Mouse (Mus musculus): ENCODE measurements around the gene Kyat1. TPM values are rescaled to one million over a fixed set of nuclear protein-coding genes. Genes with fewer than 3 reads are reported as not detected.

Gene Kyat1
- polyA plus RNA-seq (2016; fragmentation: Nextera tagmentation; extraction: Ambion mirVana): 8.3 and 10.6 TPM in 2 replicates

DNA sequence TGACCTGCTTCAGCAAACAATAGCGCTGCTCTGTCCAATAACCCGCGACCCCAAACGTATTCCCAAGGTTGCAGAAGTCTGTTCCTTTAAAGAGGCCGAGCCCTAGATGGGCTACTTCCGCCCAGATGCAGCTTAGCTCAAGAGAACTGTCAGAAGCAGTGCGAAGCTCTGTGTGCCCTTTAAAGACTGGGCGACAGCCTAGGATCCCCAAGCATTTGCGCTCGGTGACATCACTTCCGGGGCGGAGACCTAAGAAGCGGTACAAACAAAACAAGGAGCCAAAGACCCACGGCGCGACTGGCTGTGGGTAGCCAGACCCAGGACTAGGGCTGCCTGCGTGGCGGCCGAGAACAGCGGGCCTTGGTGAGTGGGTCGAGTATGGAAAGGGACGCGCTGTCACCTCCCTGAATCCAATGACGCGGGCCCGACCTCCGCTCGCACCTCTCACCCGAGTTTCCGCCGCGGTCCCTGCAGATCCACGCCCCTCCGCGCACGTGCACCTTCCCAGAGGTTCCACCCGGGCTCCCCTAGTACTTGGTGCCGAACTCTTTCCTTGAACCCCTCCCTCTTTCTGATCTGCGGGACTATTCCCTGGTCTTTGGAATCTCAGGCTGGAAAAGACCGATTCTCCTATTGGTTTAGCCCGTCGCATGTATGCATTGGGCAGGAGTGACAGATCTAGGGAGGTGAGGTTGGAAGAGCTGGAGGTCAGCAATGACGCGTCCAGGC, at the start of gene Kyat1:
Gene Kyat1, minus strand, starts transcription at position 219 of the 729 bp plus-strand sequence.
- DNase-seq (ENCODE audit: low spot score): peak; percentile 95
- Histone ChIP-seq H3K9me3 (replicated peaks) (no peaks in the 10 kb centered on the region), H3K4me3 (peak within 1 kb of the TSS; percentile 82), H3K27me3 (ENCODE audit: low read depth, poor library complexity, severe bottlenecking) (no peaks in the 10 kb centered on the region), H3K27ac (replicated peaks) (peak within 1 kb of the TSS; percentile 78), H3K36me3 (no peaks in the 10 kb centered on the region), H3K4me1 (peaks cover 19% of the 10 kb centered on the region)
- WGBS: under 1% methylated on average over 44 of the region's 44 CpGs

DNA sequence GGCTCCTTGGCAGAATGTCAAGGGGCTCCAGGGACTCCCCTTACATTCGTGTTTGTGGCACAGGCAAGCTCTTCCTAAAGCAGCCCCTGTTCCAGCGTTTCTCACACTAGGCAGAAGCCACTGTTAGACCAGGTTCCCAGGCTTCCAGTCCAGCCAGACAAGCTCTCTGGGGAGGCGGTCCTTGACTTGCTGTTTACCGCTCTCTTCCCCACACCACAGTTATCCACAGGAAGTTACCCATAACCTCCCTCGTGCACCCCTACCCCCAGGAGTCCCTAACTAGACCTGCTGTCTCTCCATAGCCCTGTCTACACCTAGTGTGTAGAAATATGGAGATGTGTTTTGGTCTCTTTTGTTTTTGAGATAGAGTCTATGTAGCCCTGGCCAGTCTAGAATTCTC, 48.2 kb upstream of the Kyat1 start:
- WGBS: 85% methylated on average over 5 of the region's 5 CpGs
- Histone ChIP-seq H3K27me3 (ENCODE audit: low read depth, poor library complexity, severe bottlenecking) (no peaks in the 10 kb centered on the region), H3K9me3 (replicated peaks) (no peaks in the 10 kb centered on the region), H3K4me3 (no peak overlapping the region), H3K27ac (replicated peaks) (no peak overlapping the region), H3K36me3 (peaks cover 100% of the 10 kb centered on the region), H3K4me1 (peaks cover 5% of the 10 kb centered on the region)
- no peak for DNase-seq (ENCODE audit: low spot score)

DNA sequence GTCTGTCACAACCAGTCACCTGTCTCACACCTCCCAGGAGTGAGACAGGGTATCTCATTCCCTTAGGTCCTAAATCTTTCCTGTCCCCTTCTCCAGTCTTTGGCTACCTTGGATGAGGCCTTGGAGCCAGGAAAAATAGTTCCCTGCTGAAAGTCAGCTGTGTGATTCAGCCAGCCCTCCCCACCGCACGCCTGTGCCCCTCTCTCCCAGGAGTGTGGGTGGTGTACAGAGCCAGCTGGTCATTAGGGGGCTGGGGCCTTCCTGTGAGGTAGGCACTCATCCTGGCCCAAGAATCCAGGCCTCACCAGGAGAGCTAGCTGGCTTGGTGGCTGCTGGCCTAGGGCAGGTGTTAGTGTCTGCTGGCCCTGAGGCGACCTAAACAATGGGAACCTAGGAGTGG, 46.9 kb upstream of the Kyat1 start:
- WGBS: 91% methylated on average over 3 of the region's 3 CpGs
- Histone ChIP-seq H3K36me3 (peaks cover 100% of the 10 kb centered on the region), H3K4me1 (peaks cover 5% of the 10 kb centered on the region), H3K27ac (replicated peaks) (no peak overlapping the region), H3K27me3 (ENCODE audit: low read depth, poor library complexity, severe bottlenecking) (no peaks in the 10 kb centered on the region), H3K4me3 (no peak overlapping the region), H3K9me3 (replicated peaks) (no peaks in the 10 kb centered on the region)
- DNase-seq (ENCODE audit: low spot score): no peak

DNA sequence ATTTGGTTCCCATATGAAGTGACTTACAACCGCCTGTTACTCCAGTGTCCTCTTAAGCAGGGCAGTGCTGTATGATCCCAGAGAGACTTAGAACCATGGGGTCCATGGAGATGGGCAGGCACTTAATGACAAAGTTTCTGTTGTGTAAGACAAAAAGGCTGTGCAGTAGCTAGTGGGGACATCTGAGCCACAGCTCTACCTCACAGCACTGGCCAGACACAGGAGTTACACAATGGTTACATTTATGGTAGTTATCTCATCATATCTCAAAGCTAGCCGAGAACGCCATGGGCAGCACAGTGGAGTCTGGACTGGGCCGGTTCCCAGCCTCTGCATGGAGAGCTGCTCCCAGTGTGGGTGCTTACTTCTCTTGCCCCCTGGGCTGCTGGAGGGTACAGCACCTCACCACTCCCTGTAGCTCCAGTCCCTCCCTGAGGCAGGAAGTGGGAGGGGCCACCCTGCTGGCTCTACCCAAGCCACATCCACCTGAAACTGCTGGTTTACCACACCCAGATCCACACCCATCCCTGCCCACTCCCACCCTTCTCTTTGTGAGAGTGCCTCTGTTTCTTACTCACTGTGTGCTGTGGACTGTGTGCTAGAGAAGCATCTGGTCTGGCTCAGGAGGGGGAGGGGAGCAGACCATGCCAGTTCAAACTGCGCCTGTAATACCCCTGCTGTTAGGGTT, 45.9 kb upstream of the Kyat1 start:
- H3K9me3 ChIP-seq (replicated peaks): no peaks in the 10 kb centered on the region
- no peak overlapping the region for H3K27ac ChIP-seq (replicated peaks)
- WGBS: 88% methylated on average over 5 of the region's 5 CpGs
- H3K27me3 ChIP-seq (ENCODE audit: low read depth, poor library complexity, severe bottlenecking): no peaks in the 10 kb centered on the region
- H3K36me3 ChIP-seq: peaks cover 99% of the 10 kb centered on the region
- no peak overlapping the region for H3K4me3 ChIP-seq
- DNase-seq (ENCODE audit: low spot score): no peak
- peaks cover 5% of the 10 kb centered on the region for H3K4me1 ChIP-seq

DNA sequence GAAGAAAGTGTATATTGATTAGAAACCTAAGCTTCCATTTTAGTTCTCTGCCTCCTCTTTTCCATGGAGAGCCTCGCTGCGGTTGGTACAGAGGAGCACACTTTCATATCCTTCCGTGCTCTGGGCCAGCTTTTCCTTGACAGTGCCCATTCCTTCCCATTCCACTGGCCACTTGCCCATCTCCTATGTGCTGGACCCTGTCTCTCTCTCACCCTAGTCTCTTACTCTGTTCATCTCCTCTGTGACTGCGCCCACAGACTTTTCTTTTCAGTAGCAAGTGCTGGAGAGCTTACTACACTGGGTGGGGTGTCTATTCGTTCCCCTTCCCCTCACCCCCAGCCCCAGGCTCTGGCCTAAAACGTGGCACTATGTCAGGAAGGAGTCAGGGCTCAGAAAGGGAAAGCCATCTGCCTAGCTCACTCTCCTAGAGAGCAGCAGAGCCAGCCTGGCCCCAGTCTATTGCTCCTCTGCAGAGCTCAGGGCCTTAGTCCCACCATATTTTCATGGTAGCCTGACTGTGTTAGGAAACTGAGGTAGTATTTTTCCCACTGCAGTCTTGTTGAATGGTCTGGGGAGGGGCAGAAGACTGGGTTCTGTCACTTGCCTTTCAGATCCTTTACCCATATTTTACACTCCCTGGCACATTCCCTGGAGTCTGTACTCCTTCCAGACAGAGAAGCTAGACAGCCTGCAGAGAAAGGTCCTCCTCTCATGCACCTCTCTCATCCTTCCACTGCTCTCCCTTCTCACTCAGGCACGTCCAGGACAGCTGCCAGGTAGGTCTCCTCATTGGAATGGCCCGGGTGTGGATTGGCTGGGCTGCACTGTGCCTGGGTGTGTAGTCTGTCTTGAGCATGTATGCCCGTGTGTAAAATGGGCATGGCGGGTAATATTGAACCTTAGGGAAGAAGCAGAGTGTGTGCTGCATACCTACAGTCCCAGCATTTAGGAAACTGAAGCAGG, 44.8 kb upstream of the Kyat1 start:
- DNase-seq (ENCODE audit: low spot score): no peak
- Histone ChIP-seq H3K27me3 (ENCODE audit: low read depth, poor library complexity, severe bottlenecking) (no peaks in the 10 kb centered on the region), H3K4me1 (peaks cover 5% of the 10 kb centered on the region), H3K36me3 (peaks cover 99% of the 10 kb centered on the region), H3K27ac (replicated peaks) (no peak overlapping the region), H3K9me3 (replicated peaks) (no peaks in the 10 kb centered on the region), H3K4me3 (no peak overlapping the region)
- 86% methylated on average over 10 of the region's 10 CpGs for WGBS

DNA sequence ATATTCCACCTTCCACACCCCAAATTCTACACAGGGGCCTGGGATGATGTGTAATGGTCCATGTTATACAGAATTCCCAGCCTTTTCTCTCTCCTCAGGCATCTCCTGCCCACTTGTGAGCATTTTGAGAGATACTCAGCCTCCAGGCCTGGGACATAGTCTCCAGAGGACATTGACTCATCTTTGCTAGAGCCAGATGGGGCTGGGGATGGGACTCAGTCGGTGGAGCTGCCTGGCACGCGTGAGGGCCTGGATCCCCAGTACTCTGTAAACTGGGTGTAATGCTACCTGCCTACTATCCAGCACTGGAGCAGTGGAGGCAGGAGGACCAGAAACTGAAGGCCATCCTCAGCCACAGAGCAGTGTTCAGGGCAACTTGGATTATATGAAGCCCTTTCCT, 43.5 kb upstream of the Kyat1 start:
- no peak for DNase-seq (ENCODE audit: low spot score)
- no peak overlapping the region for H3K27ac ChIP-seq (replicated peaks)
- H3K9me3 ChIP-seq (replicated peaks): no peaks in the 10 kb centered on the region
- 96% methylated on average over 3 of the region's 3 CpGs for WGBS
- H3K4me1 ChIP-seq: peaks cover 5% of the 10 kb centered on the region
- no peak overlapping the region for H3K4me3 ChIP-seq
- H3K27me3 ChIP-seq (ENCODE audit: low read depth, poor library complexity, severe bottlenecking): no peaks in the 10 kb centered on the region
- peaks cover 99% of the 10 kb centered on the region for H3K36me3 ChIP-seq

DNA sequence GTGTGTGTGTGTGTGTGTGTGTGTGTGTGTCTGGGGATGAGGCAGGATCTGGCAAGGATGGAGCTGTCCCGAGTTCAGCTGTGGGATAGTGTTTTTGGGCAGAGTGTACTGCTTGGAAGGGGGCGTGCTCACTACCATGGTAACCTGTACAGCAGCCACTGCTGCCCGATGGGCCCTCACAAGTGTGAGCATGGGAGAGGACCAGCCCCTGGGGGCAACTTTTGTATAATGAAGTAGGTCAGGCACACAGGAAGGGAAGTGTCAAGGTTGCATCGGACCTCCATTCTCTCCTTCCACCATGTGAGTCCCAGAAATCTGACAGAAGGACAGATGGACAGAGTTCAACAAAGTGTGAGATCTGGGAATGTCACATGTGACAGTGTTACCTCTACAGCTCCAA, 42.0 kb upstream of the Kyat1 start:
- Histone ChIP-seq H3K9me3 (replicated peaks) (no peaks in the 10 kb centered on the region), H3K36me3 (peaks cover 99% of the 10 kb centered on the region), H3K4me1 (peaks cover 5% of the 10 kb centered on the region), H3K27me3 (ENCODE audit: low read depth, poor library complexity, severe bottlenecking) (no peaks in the 10 kb centered on the region), H3K4me3 (no peak overlapping the region), H3K27ac (replicated peaks) (no peak overlapping the region)
- no peak for DNase-seq (ENCODE audit: low spot score)
- WGBS: 76% methylated on average over 4 of the region's 4 CpGs

DNA sequence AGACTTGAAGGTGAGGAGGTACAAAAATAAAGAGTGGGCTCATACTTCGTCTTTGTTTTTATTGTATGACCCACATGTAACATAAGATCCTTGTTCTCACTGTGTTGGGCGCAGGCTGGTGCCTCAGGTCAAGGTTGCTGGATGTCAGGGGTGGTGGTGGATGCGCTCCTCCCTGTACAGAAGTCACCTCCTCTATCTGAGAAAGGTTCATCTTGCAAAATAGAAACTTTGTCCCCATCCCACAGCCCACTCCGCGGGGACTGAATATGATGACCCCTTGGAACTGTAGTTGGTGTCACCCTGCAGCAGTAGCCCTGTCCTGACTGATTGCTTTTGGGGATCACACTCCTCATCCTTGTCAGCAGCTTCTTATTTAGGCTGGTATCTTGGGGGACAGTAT, 41.4 kb upstream of the Kyat1 start:
- peaks cover 5% of the 10 kb centered on the region for H3K4me1 ChIP-seq
- H3K27ac ChIP-seq (replicated peaks): no peak overlapping the region
- H3K36me3 ChIP-seq: peaks cover 99% of the 10 kb centered on the region
- no peaks in the 10 kb centered on the region for H3K9me3 ChIP-seq (replicated peaks)
- no peak overlapping the region for H3K4me3 ChIP-seq
- DNase-seq (ENCODE audit: low spot score): no peak
- no peaks in the 10 kb centered on the region for H3K27me3 ChIP-seq (ENCODE audit: low read depth, poor library complexity, severe bottlenecking)
- 92% methylated on average over 5 of the region's 5 CpGs for WGBS

DNA sequence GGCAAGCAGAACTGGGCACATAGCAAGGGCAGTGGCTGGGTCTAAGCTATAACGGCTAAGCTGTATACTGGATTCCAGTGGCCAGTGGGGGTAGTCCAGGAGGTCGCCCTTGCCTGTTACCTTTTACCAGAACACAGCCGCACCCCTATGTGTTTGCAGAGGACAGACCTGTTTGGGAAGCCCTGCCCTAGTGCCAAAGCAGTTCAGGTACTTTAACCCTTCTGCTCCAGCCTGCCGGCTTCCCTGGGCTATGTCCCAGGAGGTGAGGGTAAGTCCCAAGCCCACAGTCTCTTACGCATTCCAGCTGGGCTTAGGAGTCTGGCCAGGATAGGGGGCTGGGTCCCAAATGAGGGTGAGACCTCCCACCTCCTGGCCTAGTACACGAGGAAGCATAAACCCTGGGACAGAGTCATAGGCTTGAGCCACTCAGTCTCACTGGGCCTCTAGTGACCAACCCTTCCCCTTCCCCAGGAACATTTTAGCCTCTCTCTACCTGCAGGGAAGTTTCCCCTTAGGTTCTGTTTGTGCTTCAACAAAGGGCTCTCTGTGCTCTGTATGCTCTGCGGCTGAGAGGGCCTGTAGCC, 39.0 kb upstream of the Kyat1 start:
- DNase-seq (ENCODE audit: low spot score): no peak
- WGBS: 81% methylated on average over 7 of the region's 7 CpGs
- Histone ChIP-seq H3K27ac (replicated peaks) (no peak overlapping the region), H3K4me1 (peaks cover 4% of the 10 kb centered on the region), H3K36me3 (peaks cover 99% of the 10 kb centered on the region), H3K27me3 (ENCODE audit: low read depth, poor library complexity, severe bottlenecking) (no peaks in the 10 kb centered on the region), H3K9me3 (replicated peaks) (no peaks in the 10 kb centered on the region), H3K4me3 (no peak overlapping the region)

DNA sequence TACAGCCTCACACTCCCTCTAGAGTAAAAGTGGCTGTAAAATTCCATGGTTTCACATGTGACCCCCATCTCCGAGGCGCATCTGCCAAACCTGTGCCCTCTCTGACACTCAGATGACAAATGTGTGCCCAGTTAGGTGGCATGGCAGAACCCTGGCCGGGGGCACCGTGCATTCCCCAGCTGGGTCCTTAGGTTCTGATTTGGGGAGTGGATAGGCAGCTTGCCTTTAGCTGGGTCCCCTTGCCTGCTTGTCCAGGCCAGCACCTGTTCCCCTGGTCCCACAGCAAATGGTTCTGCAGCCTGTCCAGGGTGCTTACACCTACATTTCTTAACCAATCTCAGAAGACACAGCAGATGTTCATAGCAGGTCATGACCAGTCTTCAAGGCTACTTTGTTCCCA, 37.7 kb upstream of the Kyat1 start:
- WGBS: 94% methylated on average over 4 of the region's 4 CpGs
- Histone ChIP-seq H3K27me3 (ENCODE audit: low read depth, poor library complexity, severe bottlenecking) (no peaks in the 10 kb centered on the region), H3K36me3 (peaks cover 89% of the 10 kb centered on the region)

DNA sequence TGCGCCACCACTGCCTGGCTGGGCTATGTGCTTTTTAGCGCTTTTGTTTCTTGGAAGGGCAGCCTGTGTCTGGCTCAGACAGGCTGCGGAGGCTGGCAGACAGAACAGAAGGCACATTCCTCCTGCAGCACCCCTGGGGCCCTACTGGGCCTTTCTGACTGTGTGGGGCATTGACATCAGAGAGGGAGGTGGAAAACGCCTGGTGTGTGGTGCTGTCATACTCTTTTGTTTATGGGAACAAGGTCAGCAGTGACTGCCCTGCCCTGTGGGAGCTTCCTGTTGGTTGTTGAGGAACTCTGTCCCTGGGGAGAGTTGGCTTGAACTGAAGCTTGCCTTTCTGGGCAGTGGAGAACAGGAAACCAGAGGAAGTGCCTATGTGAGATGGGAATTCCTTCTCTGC, 36.9 kb upstream of the Kyat1 start:
- Histone ChIP-seq H3K4me3 (no peak overlapping the region), H3K27ac (replicated peaks) (no peak overlapping the region; the same call in 1 of the 2 replicates), H3K27me3 (ENCODE audit: low read depth, poor library complexity, severe bottlenecking) (no peaks in the 10 kb centered on the region), H3K4me1 (peaks cover 22% of the 10 kb centered on the region), H3K36me3 (peaks cover 80% of the 10 kb centered on the region), H3K9me3 (replicated peaks) (no peaks in the 10 kb centered on the region)
- peak; percentile 36 for DNase-seq (ENCODE audit: low spot score)
- WGBS: 58% methylated on average over 4 of the region's 4 CpGs

More for the DNA sequence above, 37.7 kb upstream of the Kyat1 start:
- Histone ChIP-seq H3K27ac (replicated peaks) (no peak overlapping the region), H3K9me3 (replicated peaks) (no peaks in the 10 kb centered on the region), H3K4me1 (peaks cover 17% of the 10 kb centered on the region), H3K4me3 (no peak overlapping the region)
- DNase-seq (ENCODE audit: low spot score): no peak

DNA sequence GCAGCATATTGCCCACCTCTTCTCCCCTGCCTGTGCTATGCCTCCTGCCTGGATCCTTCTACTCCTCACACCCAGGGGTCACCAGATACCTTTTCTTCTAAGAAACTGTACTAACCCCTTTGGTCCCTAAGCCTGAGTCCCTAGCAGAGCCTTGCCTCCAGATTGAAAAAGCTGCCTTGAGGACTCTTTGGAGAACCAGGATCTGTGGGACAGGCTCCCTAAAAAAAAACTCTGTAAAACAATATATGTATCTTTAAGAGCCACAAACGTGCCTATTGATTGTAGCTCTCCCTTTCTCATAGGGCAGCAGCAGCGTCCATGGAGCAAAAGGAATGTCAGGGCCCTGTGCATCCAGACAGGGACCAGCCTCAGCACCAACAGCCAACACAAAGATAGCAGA, 34.6 kb upstream of the Kyat1 start, which contains the start of gene Gm28035:
Gene Gm28035, plus strand, starts transcription at position 301 of the 400 bp plus-strand sequence.
- Histone ChIP-seq H3K9me3 (replicated peaks) (no peaks in the 10 kb centered on the region), H3K4me1 (peaks cover 31% of the 10 kb centered on the region), H3K27me3 (ENCODE audit: low read depth, poor library complexity, severe bottlenecking) (no peaks in the 10 kb centered on the region), H3K36me3 (peaks cover 59% of the 10 kb centered on the region), H3K27ac (replicated peaks) (no peak within 1 kb of the TSS), H3K4me3 (peak within 1 kb of the TSS; percentile 97)
- WGBS: 81% methylated on average over 2 of the region's 2 CpGs
- no peak for DNase-seq (ENCODE audit: low spot score)
